In genomic region chr15:13134086-13134485, GRCm38 (mm10) we compare ENCODE assay signal across 10 mouse cellular contexts. TPM values are rescaled to one million over a fixed set of nuclear protein-coding genes. Genes with fewer than 3 reads are reported as not detected.
DNase-seq lines count a peak whose midpoint lies in the region; ATAC-seq lines count a peak whose summit lies in the region.
"Had no signal": no experiment of that assay in that cellular context is flagged by ENCODE, and none has a peak within 500 bp of the region (broad histone marks: within the 10 kb centered on the region; RNA-seq: fewer than 3 reads in every experiment).

No protein-coding gene starts in this region.

- peaks cover 3% of the 10 kb centered on the region; the same call in 1 of the 2 replicates for H3K4me1 ChIP-seq in forebrain, embryonic 14.5 days (ENCODE audit: control insufficient read depth, insufficient read depth, low read length)
- no peaks in the 10 kb centered on the region for H3K4me1 ChIP-seq in forebrain, embryonic 11.5 days (replicated peaks; ENCODE audit: control insufficient read depth, insufficient read depth, low read length)
- H3K4me1 ChIP-seq in midbrain, embryonic 14.5 days (ENCODE audit: control insufficient read depth, insufficient read depth, low read length) = 0 out of 2 replicates have a peak, but pooled peaks cover 3% of the 10 kb centered on the region
- no peaks in the 10 kb centered on the region for H3K4me1 ChIP-seq in midbrain, embryonic 15.5 days
- H3K4me1 ChIP-seq: liver, embryonic 15.5 days had no signal

- H3K9ac ChIP-seq in forebrain, embryonic 14.5 days (ENCODE audit: low read length) = no peak overlapping the region
- no peak overlapping the region for H3K9ac ChIP-seq in forebrain, embryonic 11.5 days (ENCODE audit: low read length)
- no peak overlapping the region for H3K9ac ChIP-seq in midbrain, embryonic 14.5 days (replicated peaks; ENCODE audit: low read length)
- H3K9ac ChIP-seq in midbrain, embryonic 15.5 days = no peak overlapping the region
- H3K9ac ChIP-seq: liver, embryonic 15.5 days had no signal

- intact Hi-C loops in left cerebral cortex, postnatal 4 days (cut with DNase I) = no loop called here

- 69% methylated on average over 1 of the region's 1 CpGs for WGBS in forebrain, embryonic 14.5 days
- WGBS in forebrain, embryonic 11.5 days = 89% methylated on average over 1 of the region's 1 CpGs
- 69% methylated on average over 1 of the region's 1 CpGs for WGBS in midbrain, embryonic 14.5 days
- WGBS in midbrain, embryonic 15.5 days = 57% methylated on average over 1 of the region's 1 CpGs

- H3K4me3 ChIP-seq in forebrain, embryonic 14.5 days (ENCODE audit: low read depth, low read length) = no peak overlapping the region
- no peak overlapping the region for H3K4me3 ChIP-seq in forebrain, embryonic 11.5 days (ENCODE audit: low read depth, low read length)
- no peak overlapping the region for H3K4me3 ChIP-seq in midbrain, embryonic 14.5 days (replicated peaks; ENCODE audit: low read depth, low read length)
- H3K4me3 ChIP-seq in midbrain, embryonic 15.5 days = no peak overlapping the region
- H3K4me3 ChIP-seq: liver, embryonic 15.5 days had no signal

- no peaks in the 10 kb centered on the region for H3K9me3 ChIP-seq in forebrain, embryonic 14.5 days (replicated peaks; ENCODE audit: control insufficient read depth, low read length)
- 0 out of 2 replicates have a peak, but pooled peaks cover 3% of the 10 kb centered on the region for H3K9me3 ChIP-seq in forebrain, embryonic 11.5 days (ENCODE audit: control insufficient read depth, low read length)
- no peaks in the 10 kb centered on the region for H3K9me3 ChIP-seq in midbrain, embryonic 14.5 days (ENCODE audit: control insufficient read depth, low read length)
- no peaks in the 10 kb centered on the region for H3K9me3 ChIP-seq in midbrain, embryonic 15.5 days
- H3K9me3 ChIP-seq: G1E; liver, embryonic 15.5 days had no signal

- H3K4me2 ChIP-seq in forebrain, embryonic 14.5 days (ENCODE audit: low read length) = no peak overlapping the region
- H3K4me2 ChIP-seq in forebrain, embryonic 11.5 days (ENCODE audit: low read depth, low read length, severe bottlenecking) = no peak overlapping the region
- no peak overlapping the region for H3K4me2 ChIP-seq in midbrain, embryonic 14.5 days (ENCODE audit: low read length)
- no peak overlapping the region for H3K4me2 ChIP-seq in midbrain, embryonic 15.5 days
- H3K4me2 ChIP-seq: liver, embryonic 15.5 days had no signal

- no peaks in the 10 kb centered on the region for H3K36me3 ChIP-seq in forebrain, embryonic 14.5 days (ENCODE audit: control insufficient read depth, insufficient read depth, low read length)
- no peaks in the 10 kb centered on the region for H3K36me3 ChIP-seq in forebrain, embryonic 11.5 days (ENCODE audit: control insufficient read depth, insufficient read depth, low read length)
- no peaks in the 10 kb centered on the region for H3K36me3 ChIP-seq in midbrain, embryonic 14.5 days (ENCODE audit: control insufficient read depth, insufficient read depth, low read length)
- no peaks in the 10 kb centered on the region for H3K36me3 ChIP-seq in midbrain, embryonic 15.5 days (replicated peaks)
- H3K36me3 ChIP-seq: G1E; liver, embryonic 15.5 days had no signal

- H3K27me3 ChIP-seq in forebrain, embryonic 14.5 days (replicated peaks; ENCODE audit: control insufficient read depth, insufficient read depth, low read length) = no peaks in the 10 kb centered on the region
- no peaks in the 10 kb centered on the region for H3K27me3 ChIP-seq in forebrain, embryonic 11.5 days (ENCODE audit: control insufficient read depth, insufficient read depth, low read length)
- no peaks in the 10 kb centered on the region for H3K27me3 ChIP-seq in midbrain, embryonic 14.5 days (ENCODE audit: control insufficient read depth, insufficient read depth, low read length)
- no peaks in the 10 kb centered on the region for H3K27me3 ChIP-seq in midbrain, embryonic 15.5 days (replicated peaks)
- H3K27me3 ChIP-seq: liver, embryonic 15.5 days had no signal

- H3K27ac ChIP-seq in forebrain, embryonic 14.5 days (ENCODE audit: low read depth, low read length) = no peak overlapping the region
- no peak overlapping the region for H3K27ac ChIP-seq in forebrain, embryonic 11.5 days (ENCODE audit: low read depth, low read length)
- H3K27ac ChIP-seq in midbrain, embryonic 14.5 days (replicated peaks; ENCODE audit: low read depth, low read length) = no peak overlapping the region
- no peak overlapping the region for H3K27ac ChIP-seq in midbrain, embryonic 15.5 days
- H3K27ac ChIP-seq: liver, embryonic 15.5 days had no signal

- ATAC-seq in forebrain, embryonic 14.5 days = no peak
- no peak for ATAC-seq in forebrain, embryonic 11.5 days (replicated peaks; ENCODE audit: low FRiP score)
- no peak for ATAC-seq in midbrain, embryonic 14.5 days (ENCODE audit: low FRiP score, low TSS enrichment)
- ATAC-seq in midbrain, embryonic 15.5 days (replicated peaks) = no peak

- DNase-seq in forebrain, embryonic 14.5 days (ENCODE audit: low spot score) = peak; percentile 56
- DNase-seq in forebrain, embryonic 11.5 days (ENCODE audit: low spot score) = no peak
- peak; percentile 67 for DNase-seq in midbrain, embryonic 14.5 days
- DNase-seq in embryo, embryonic 9.5 days (ENCODE audit: extremely low spot score) = peak; percentile 38
- DNase-seq in retina, embryonic 14.5 days (ENCODE audit: low spot score) = peak; percentile 74
- DNase-seq in left cerebral cortex, postnatal 4 days = no peak
- no peak for DNase-seq in thymus, postnatal 0 days (ENCODE audit: low spot score)

RNA-seq across cellular contexts. Expression of gene Cdh6, which starts 39.4 kb away (rescaled TPM):
- 4.5 and 6.9 TPM in 2 replicates for polyA plus RNA-seq in forebrain, embryonic 14.5 days (2014; fragmentation: Nextera tagmentation; extraction: Ambion mirVana)
- 12.8 and 14.7 TPM in 2 replicates for polyA plus RNA-seq in forebrain, embryonic 11.5 days (2014; fragmentation: Nextera tagmentation; extraction: Ambion mirVana)
- polyA plus RNA-seq in midbrain, embryonic 14.5 days (2014; fragmentation: Nextera tagmentation; extraction: Ambion mirVana) = 11.1 and 11.4 TPM in 2 replicates
- polyA plus RNA-seq in midbrain, embryonic 15.5 days (2015; fragmentation: Nextera tagmentation; extraction: Ambion mirVana) = 13.9 and 15.8 TPM in 2 replicates
- 10 to 100 TPM; 41.6 to 47.7 TPM for total RNA-seq in left cerebral cortex, postnatal 4 days (2021)
- polyA plus RNA-seq in thymus, postnatal 0 days (2015; fragmentation: Nextera tagmentation; extraction: Ambion mirVana) = 0.16 and 0.18 TPM in 2 replicates
- polyA plus RNA-seq: G1E had no signal

Comparison
In these comparisons a context has a peak if more than half of its experiments do, and no peak if none do; other contexts are left out.
1. DNase-seq: peak in forebrain, embryonic 14.5 days (single experiment), midbrain, embryonic 14.5 days (single experiment), embryo, embryonic 9.5 days (single experiment) and retina, embryonic 14.5 days (single experiment); none in forebrain, embryonic 11.5 days (single experiment), left cerebral cortex, postnatal 4 days (single experiment) and thymus, postnatal 0 days (single experiment).